Mouse (Mus musculus): ENCODE measurements around the gene Anapc11. TPM values are rescaled to one million over a fixed set of nuclear protein-coding genes. Genes with fewer than 3 reads are reported as not detected.

Anapc11 gene
- polyA plus RNA-seq, 2 experiments from 2014 or later, result 112 to 117 TPM

GRCm38 (mm10) chr11:120657301-120657700 lies 59.1 kb downstream of the Anapc11 start:
- no peak for ATAC-seq

Other genes starting within 250 kb of the Anapc11 start
- 1,000 to 10,000 TPM; 2,904 to 3,852 TPM for gene Actg1, start 249.9 kb upstream of the Anapc11 start, polyA plus RNA-seq (2017; shearing (Covaris generic))
- 1 to 10 TPM in 1 of 2 experiments, under 1 TPM in 1; 0.47 to 1.1 TPM for gene Fscn2, start 236.9 kb upstream of the Anapc11 start, polyA plus RNA-seq (2017; shearing (Covaris generic))
- gene Faap100, start 219.7 kb upstream of the Anapc11 start, polyA plus RNA-seq (2017; shearing (Covaris generic)), result 10 to 100 TPM; 12.2 to 18.7 TPM
- 1 to 10 TPM; 9.1 to 9.7 TPM for gene Nploc4, start 160.7 kb upstream of the Anapc11 start, polyA plus RNA-seq (2017; shearing (Covaris generic))
- not detected for gene Tspan10, start 155.8 kb upstream of the Anapc11 start, polyA plus RNA-seq (2017; shearing (Covaris generic))
- gene Pde6g, start 144.9 kb upstream of the Anapc11 start, polyA plus RNA-seq (2017; shearing (Covaris generic)), result under 1 TPM in 1 of 2 experiments, not detected in 1; 0.38 TPM
- gene Oxld1, start 140.4 kb upstream of the Anapc11 start, polyA plus RNA-seq (2017; shearing (Covaris generic)), result 1 to 10 TPM; 7.5 to 8.5 TPM
- 10 to 100 TPM; 15.6 to 22.7 TPM for gene Ccdc137, start 140.3 kb upstream of the Anapc11 start, polyA plus RNA-seq (2017; shearing (Covaris generic))
- gene Arl16, start 130.8 kb upstream of the Anapc11 start, polyA plus RNA-seq (2017; shearing (Covaris generic)), result 10 to 100 TPM; 24.4 to 30.8 TPM
- gene Mrpl12, start 113.8 kb upstream of the Anapc11 start, polyA plus RNA-seq (2017; shearing (Covaris generic)), result 10 to 100 TPM; 73.5 to 74.7 TPM
- gene Slc25a10, start 106.6 kb upstream of the Anapc11 start, polyA plus RNA-seq (2017; shearing (Covaris generic)), result 10 to 100 TPM in 1 of 2 experiments, 1 to 10 TPM in 1; 9.7 to 12.3 TPM
- gene Gcgr, start 67.7 kb upstream of the Anapc11 start, polyA plus RNA-seq (2017; shearing (Covaris generic)), result not detected
- 100 to 1,000 TPM; 121 to 128 TPM for gene Mcrip1, start 48.7 kb upstream of the Anapc11 start, polyA plus RNA-seq (2017; shearing (Covaris generic))
- not detected for gene Ppp1r27, start 47.3 kb upstream of the Anapc11 start, polyA plus RNA-seq (2017; shearing (Covaris generic))
- gene P4hb, start 25.2 kb upstream of the Anapc11 start, polyA plus RNA-seq (2017; shearing (Covaris generic)), result 100 to 1,000 TPM; 140 to 160 TPM
- gene Arhgdia, start 16.8 kb upstream of the Anapc11 start, polyA plus RNA-seq (2017; shearing (Covaris generic)), result 100 to 1,000 TPM; 601 to 860 TPM
- gene Alyref, start 56 bp upstream of the Anapc11 start, polyA plus RNA-seq (2017; shearing (Covaris generic)), result 10 to 100 TPM; 18.9 to 51.6 TPM
- gene Npb, start 10.1 kb downstream of the Anapc11 start, polyA plus RNA-seq (2017; shearing (Covaris generic)), result not detected
- 100 to 1,000 TPM in 1 of 2 experiments, 10 to 100 TPM in 1; 84.5 to 112 TPM for gene Pcyt2, start 19.5 kb downstream of the Anapc11 start, polyA plus RNA-seq (2017; shearing (Covaris generic))
- 10 to 100 TPM; 50.8 to 61.8 TPM for gene Sirt7, start 26.8 kb downstream of the Anapc11 start, polyA plus RNA-seq (2017; shearing (Covaris generic))
- 10 to 100 TPM; 10.7 to 14.3 TPM for gene Mafg, start 35.2 kb downstream of the Anapc11 start, polyA plus RNA-seq (2017; shearing (Covaris generic))
- under 1 TPM in 1 of 2 experiments, not detected in 1; 0.48 TPM for gene Pycr1, start 45.3 kb downstream of the Anapc11 start, polyA plus RNA-seq (2017; shearing (Covaris generic))
- gene Myadml2, start 49.7 kb downstream of the Anapc11 start, polyA plus RNA-seq (2017; shearing (Covaris generic)), result not detected
- not detected for gene Notum, start 62.8 kb downstream of the Anapc11 start, polyA plus RNA-seq (2017; shearing (Covaris generic))
- gene Aspscr1, start 74.6 kb downstream of the Anapc11 start, polyA plus RNA-seq (2017; shearing (Covaris generic)), result 100 to 1,000 TPM in 1 of 2 experiments, 10 to 100 TPM in 1; 78.1 to 110 TPM
- 100 to 1,000 TPM; 163 to 165 TPM for gene Cenpx, start 115.3 kb downstream of the Anapc11 start, polyA plus RNA-seq (2017; shearing (Covaris generic))
- 10 to 100 TPM; 19.7 to 24.1 TPM for gene Lrrc45, start 115.5 kb downstream of the Anapc11 start, polyA plus RNA-seq (2017; shearing (Covaris generic))
- gene Rac3, start 123.0 kb downstream of the Anapc11 start, polyA plus RNA-seq (2017; shearing (Covaris generic)), result not detected
- gene Dcxr, start 128.9 kb downstream of the Anapc11 start, polyA plus RNA-seq (2017; shearing (Covaris generic)), result 10 to 100 TPM; 17.0 to 20.9 TPM
- not detected for gene Cbr2, start 133.7 kb downstream of the Anapc11 start, polyA plus RNA-seq (2017; shearing (Covaris generic))
- gene Hmga1b, start 164.4 kb downstream of the Anapc11 start, polyA plus RNA-seq (2017; shearing (Covaris generic)), result 10 to 100 TPM; 35.6 to 69.1 TPM
- 1 to 10 TPM; 3.5 to 4.9 TPM for gene Rfng, start 185.8 kb downstream of the Anapc11 start, polyA plus RNA-seq (2017; shearing (Covaris generic))
- gene Gps1, start 185.9 kb downstream of the Anapc11 start, polyA plus RNA-seq (2017; shearing (Covaris generic)), result 100 to 1,000 TPM; 118 to 137 TPM
- gene Dus1l, start 198.0 kb downstream of the Anapc11 start, polyA plus RNA-seq (2017; shearing (Covaris generic)), result 10 to 100 TPM; 30.9 to 31.9 TPM
- gene Fasn, start 226.1 kb downstream of the Anapc11 start, polyA plus RNA-seq (2017; shearing (Covaris generic)), result 10 to 100 TPM; 28.8 to 40.3 TPM